Mouse (Mus musculus): ENCODE measurements at regions not wholly inside any gene's neighbourhood (a gene's known extent, or its start where the extent isn't known, plus 50 kb on each side); places are given as distances from the start of the nearest gene placed in this dataset.

DNA sequence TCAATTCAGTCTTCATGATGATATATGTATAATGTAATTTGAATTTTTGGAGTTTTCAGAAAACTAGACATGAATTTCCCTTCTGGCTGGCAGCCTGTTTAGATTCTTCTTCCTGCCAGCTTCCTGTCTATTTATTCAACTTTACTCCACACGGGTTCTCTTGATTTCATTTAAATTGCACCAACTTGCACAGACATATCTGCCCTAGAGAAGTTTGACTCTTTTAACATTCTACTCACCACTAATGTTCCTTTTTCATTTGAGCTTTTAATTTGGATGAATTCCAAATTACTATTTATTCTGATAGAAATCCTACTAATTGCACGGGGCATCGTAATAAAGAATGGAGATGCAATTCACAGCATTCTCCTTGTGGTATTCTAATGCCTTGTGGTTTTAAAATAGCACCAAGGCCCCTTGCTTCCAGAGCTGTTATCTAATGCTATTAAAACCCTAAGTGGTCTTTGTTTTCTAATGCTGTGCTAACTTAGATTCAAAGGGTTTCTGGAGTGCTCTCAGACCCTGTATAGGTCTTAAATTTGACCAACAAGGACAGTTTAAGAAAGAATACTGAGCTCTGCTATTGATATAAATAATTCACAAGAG lies 96.7 kb upstream of the Itga4 start:
- no peak for ATAC-seq (replicated peaks; ENCODE audit: low FRiP score, low TSS enrichment, poor library complexity, severe bottlenecking)

DNA sequence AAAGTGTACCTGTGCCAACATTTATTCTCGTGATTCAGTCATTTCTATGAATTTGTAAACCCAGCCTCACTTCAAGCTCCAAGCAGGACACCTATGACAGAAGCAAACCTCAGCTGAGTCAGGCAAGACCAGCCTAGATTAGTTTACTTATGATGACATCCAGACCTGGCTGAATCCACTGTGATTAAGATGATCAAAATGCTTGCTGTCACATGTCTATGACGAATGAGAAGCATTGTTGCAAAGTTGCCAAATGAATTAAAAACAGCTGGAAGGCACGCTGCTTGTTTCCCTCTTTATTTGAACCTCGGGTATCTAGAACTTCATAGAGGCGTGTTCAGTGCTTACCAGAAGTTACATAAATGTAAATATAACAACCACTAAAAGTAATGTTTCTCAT lies 95.9 kb upstream of the Itga4 start:
- no peak for ATAC-seq (replicated peaks; ENCODE audit: low FRiP score, low TSS enrichment, poor library complexity, severe bottlenecking)

DNA sequence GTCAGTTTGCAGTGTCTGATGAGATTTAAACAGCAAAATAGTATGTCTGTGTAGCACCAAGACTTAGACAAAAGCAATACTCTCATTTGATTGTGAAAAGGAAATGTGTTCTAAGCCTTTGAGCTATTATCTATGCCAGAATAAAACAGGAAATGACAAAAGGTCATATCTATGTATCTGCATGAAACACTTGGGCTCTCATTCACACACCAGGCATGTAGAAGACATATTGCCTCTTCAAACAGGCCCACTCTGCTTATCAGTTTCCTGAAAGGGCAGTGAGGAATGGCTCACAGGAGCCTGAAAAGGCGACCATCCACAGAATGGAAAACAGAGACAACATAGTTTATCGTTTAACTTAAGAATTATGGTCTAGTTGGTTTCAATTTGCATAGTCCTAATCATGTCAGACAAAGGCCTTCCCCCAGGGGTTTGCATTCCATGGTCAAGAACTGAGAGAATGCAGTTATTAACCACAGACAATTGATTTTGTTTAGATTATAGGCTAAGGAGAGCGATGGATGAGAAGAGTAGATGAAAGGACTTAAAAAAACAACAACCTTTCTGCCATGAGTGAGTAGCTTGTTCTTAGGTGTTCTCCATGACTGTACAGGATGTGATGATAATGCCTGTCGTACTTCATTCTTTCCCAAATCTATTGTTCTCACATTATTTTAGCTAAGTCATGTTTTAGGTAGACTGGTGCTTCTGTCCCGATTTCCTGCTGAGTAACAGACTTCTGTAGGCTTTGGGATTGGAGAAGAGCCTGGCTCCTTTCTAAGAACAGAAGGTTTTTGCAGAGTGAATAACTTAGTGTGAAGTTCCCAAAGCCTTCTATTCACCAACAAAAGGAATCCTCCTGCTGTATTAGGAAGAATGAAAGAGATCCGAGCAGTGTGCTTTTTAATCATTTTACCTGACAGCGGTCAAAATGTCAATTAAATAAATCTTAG lies 82.0 kb upstream of the Itga4 start:
- ATAC-seq (replicated peaks; ENCODE audit: low FRiP score, low TSS enrichment, poor library complexity, severe bottlenecking): peak; percentile 97

DNA sequence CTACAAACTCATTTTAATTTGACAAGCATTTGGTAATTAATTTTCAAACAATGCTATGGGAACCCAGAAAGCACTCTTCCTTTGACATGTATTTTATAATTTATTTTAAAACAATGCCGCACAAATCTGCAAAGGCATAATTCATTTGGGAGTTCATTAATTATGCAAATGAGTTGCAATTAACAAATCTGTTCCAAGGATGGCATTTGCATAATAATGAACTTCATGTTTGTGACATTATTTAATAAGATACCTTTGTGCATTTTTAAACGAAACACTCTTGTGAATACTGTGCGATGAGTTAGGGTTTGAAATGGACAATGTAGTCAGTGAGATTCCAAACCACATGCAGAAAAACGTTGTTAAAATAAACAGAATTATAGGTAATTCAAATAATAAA lies 80.9 kb upstream of the Itga4 start:
- no peak for ATAC-seq (replicated peaks; ENCODE audit: low FRiP score, low TSS enrichment, poor library complexity, severe bottlenecking)

DNA sequence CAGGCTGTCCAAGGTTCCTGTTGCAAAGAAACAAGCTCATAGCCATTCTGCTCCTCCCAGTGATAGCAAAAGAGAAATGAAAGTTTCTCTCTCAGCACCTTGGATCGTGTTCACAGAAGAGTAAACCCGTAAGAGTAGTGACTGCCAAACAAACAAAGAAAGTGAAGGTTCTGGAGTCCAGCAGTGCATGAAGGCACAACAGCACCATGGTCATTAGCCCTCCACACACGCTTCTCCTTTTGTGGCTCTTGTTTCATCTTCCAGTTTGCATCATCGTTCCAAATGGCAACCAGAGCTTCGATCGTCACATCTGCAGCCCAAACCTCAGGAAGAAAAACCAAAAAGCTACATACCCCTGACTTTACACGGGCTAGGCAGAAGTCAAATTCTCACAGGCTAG lies 74.4 kb upstream of the Itga4 start:
- no peak for ATAC-seq (replicated peaks; ENCODE audit: low FRiP score, low TSS enrichment, poor library complexity, severe bottlenecking)

DNA sequence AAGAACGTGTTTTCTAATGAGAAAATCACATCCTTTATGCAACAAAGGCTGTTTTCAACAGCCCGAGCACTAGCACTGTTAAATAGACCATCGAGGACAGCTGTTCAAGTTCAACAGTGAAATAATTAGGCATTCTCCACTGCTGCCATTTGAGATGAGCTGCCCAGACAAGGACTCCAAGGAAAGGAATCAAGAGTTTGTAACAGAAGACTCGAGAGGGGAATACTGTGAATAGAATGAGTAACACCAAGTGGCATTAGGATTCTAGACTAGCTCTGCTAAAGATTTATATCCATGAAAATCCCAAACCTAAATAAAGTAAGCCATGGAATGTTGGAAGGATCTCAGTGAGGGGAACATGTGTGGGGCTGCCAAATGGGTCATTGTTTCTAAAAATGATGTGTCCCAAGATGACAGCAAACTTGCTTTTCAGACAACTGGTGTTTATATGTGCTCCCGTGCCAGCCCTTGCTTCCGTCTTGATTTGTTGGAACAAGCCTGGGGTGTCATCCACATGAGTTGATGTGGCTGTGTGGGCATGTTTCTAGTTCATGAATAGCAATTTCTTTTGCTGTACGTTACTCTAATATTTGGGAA lies 72.1 kb upstream of the Itga4 start:
- no peak for ATAC-seq (replicated peaks; ENCODE audit: low FRiP score, low TSS enrichment, poor library complexity, severe bottlenecking)

DNA sequence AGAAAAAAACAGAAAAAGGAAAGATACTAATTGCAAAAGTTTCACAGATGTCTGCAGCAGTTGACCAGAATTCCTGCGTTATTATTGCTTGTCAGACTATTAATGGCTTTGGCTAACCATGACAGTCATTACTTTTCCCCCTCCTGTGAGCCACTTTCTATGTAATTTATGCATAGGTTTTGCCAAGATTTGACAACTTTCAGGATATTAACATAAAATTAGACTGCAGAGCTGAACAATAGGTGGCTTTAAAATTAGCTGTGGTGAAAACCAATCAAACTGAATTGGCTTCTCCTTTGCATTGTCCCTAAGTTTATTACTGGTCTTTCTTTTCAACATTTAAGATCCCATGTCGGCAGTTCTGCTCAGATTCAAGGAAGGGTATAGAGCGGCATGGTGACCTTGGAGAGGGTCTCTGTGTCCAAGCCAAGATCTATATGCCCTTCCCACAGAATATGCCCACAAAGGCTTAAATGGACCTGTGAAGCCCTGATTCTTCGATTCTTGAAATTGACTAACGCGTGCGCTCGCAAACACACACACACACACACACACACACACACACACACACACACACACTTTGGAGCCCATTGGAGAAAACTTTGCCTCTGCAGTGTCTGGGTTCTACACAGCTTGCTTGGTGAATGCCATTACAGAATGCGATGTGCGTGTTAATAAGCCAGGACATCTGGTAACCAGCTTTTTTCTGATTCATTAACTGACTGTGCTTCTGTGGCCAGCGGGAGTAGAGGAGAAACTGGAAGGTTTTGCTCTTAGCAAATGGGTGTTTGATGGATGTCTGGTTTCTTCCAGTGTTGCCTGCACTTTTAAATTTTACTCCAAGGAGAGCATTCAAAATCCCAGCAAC lies 69.8 kb upstream of the Itga4 start:
- ATAC-seq (replicated peaks; ENCODE audit: low FRiP score, low TSS enrichment, poor library complexity, severe bottlenecking): no peak

DNA sequence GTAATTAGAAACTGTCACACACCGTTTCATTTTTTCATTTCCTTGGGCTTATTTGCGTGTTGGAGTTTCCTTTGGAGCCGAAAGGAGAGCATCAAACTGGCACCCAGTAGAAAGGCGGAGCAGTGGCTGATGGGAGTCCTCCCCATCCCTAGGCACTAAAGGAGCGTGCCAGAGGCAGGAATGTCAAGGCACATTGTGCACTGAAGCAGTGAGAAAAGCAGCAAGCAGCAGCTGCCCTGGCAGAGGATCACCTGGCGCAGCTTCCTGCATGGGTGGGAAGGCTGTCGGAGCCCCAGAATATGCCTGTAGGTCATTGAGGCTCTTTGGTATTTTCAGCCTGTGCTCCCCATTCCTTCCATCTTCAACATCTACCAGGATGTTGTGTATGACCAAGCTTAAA lies 68.3 kb upstream of the Itga4 start:
- ATAC-seq (replicated peaks; ENCODE audit: low FRiP score, low TSS enrichment, poor library complexity, severe bottlenecking): no peak

DNA sequence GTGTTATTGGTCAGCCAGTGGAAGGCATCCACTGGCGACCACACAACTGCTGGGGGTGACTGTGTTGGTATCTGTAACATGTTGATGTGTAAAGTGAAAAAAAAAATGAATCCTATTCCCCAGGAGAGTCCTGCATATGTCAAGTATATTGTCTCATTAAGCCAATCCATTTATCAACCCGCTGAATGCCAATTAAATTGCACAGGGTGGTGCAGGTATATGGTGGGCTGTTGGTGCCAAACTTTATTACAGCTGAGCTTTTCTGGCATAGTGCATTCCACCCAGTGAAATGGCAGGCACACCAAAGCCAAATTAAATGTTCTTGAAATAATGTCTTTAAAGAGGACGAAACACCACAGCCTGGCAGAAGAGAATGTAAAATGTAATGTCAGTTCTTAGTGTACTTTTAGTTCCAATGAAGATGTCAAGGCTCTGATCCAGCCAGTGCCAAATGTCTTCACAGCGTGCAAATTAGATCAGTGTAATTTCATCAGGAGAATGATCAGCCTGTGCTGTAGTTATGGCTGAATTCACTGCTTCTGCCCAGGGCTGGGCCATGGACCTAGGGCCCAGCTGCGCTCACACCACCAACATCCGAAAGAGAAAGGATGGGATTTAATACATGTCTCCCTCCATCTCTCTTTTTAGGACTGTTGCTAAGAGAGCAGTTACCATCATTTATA lies 66.6 kb upstream of the Itga4 start:
- ATAC-seq (replicated peaks; ENCODE audit: low FRiP score, low TSS enrichment, poor library complexity, severe bottlenecking): no peak

DNA sequence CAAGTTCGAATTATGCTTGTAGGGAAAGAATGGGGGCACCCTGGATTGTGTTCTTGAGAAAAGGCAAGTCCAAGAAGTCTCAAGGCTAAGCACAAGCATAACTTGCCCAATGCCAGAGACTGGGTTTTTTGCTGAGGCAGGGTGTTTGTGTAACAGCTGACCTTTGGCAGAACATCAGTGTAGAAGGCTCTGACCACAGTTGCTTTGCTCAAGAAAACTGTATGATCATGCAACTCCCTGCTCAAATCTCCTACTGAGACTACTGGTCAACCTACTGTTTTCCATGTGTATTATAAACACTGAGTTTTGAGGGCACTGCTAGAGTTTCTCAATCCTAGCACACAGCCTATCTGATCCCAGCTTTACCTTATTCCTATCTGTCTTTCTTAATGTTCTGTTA lies 61.4 kb upstream of the Itga4 start:
- ATAC-seq (replicated peaks; ENCODE audit: low FRiP score, low TSS enrichment, poor library complexity, severe bottlenecking): no peak

DNA sequence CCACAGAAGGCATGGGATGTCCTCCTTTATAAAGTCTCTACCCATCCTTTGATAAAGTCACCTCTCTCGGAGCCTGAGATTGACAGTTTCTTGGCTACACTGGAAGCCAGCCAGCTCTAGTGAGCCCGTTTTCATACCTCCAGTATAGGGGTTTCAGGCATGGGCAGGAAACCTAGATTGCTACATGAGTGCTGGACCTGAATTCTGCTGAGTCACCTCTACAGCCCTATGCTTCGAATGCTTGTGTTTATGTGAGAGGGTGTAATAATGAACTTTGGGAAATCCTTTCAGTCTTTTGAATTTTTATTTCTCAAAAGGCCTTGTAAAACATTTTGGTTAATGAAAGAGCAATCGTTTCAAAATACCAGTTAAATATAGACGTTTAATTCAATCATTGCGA lies 53.5 kb upstream of the Itga4 start:
- ATAC-seq (replicated peaks; ENCODE audit: low FRiP score, low TSS enrichment, poor library complexity, severe bottlenecking): peak; percentile 79
